Mouse (Mus musculus): ENCODE results near the gene Kif24. TPM values are rescaled to one million over a fixed set of nuclear protein-coding genes. Genes with fewer than 3 reads are reported as not detected.

The Kif24 gene
- polyA plus RNA-seq, 1 experiment from 2014 or later = 8.6 TPM

- no peak for TF ChIP-seq CTCF (IDR thresholded peaks at IDR 0.05; ENCODE audit: low read depth)
- no peak for DNase-seq
- H3K9ac ChIP-seq = no peak overlapping the region
- peaks cover 74% of the 10 kb centered on the region for H3K36me3 ChIP-seq (ENCODE audit: insufficient read depth)
- 67% methylated on average over 7 of the region's 7 CpGs for WGBS
- H3K4me3 ChIP-seq (ENCODE audit: low read depth, low read length) = no peak overlapping the region
- no peak overlapping the region for H3K27ac ChIP-seq (ENCODE audit: low read depth)
- H3K4me1 ChIP-seq (ENCODE audit: insufficient read depth) = no peaks in the 10 kb centered on the region
- H3K27me3 ChIP-seq (ENCODE audit: insufficient read depth, low read length) = no peaks in the 10 kb centered on the region
- no peaks in the 10 kb centered on the region for H3K9me3 ChIP-seq (ENCODE audit: low read depth, low read length)
- ATAC-seq (ENCODE audit: insufficient read depth) = no peak
- no peak overlapping the region for H3K4me2 ChIP-seq
These were observed 76.8 kb downstream of the Kif24 start for GRCm38 (mm10) chr4:41387755-41388469.

GRCm38 (mm10) chr4:41386412-41386975 is 78.2 kb downstream of the Kif24 start:
- Histone ChIP-seq H3K27me3 (ENCODE audit: insufficient read depth, low read length) (no peaks in the 10 kb centered on the region), H3K27ac (ENCODE audit: low read depth) (no peak overlapping the region), H3K9me3 (ENCODE audit: low read depth, low read length) (no peaks in the 10 kb centered on the region), H3K4me1 (ENCODE audit: insufficient read depth) (no peaks in the 10 kb centered on the region), H3K36me3 (ENCODE audit: insufficient read depth) (peaks cover 71% of the 10 kb centered on the region), H3K4me2 (no peak overlapping the region), H3K4me3 (ENCODE audit: low read depth, low read length) (no peak overlapping the region), H3K9ac (no peak overlapping the region)
- 67% methylated on average over 1 of the region's 1 CpGs for WGBS
- no peak for TF ChIP-seq CTCF (IDR thresholded peaks at IDR 0.05; ENCODE audit: low read depth)
- ATAC-seq (ENCODE audit: insufficient read depth) = no peak
- DNase-seq = no peak

- Histone ChIP-seq H3K36me3 (ENCODE audit: insufficient read depth) (peaks cover 74% of the 10 kb centered on the region), H3K4me3 (ENCODE audit: low read depth, low read length) (no peak overlapping the region), H3K27ac (ENCODE audit: low read depth) (no peak overlapping the region), H3K9ac (no peak overlapping the region), H3K4me1 (ENCODE audit: insufficient read depth) (no peaks in the 10 kb centered on the region), H3K27me3 (ENCODE audit: insufficient read depth, low read length) (no peaks in the 10 kb centered on the region), H3K9me3 (ENCODE audit: low read depth, low read length) (no peaks in the 10 kb centered on the region), H3K4me2 (no peak overlapping the region)
- ATAC-seq (ENCODE audit: insufficient read depth) (no peak), DNase-seq (no peak)
- TF ChIP-seq CTCF (IDR thresholded peaks at IDR 0.05; ENCODE audit: low read depth) = no peak
- WGBS = 93% methylated on average over 5 of the region's 5 CpGs
These were observed 83.3 kb downstream of the Kif24 start for GRCm38 (mm10) chr4:41381213-41381950.

- no peaks in the 10 kb centered on the region for H3K4me1 ChIP-seq (ENCODE audit: insufficient read depth)
- H3K4me2 ChIP-seq = no peak overlapping the region
- no peak overlapping the region for H3K27ac ChIP-seq (ENCODE audit: low read depth)
- H3K27me3 ChIP-seq (ENCODE audit: insufficient read depth, low read length) = no peaks in the 10 kb centered on the region
- no peak for TF ChIP-seq CTCF (IDR thresholded peaks at IDR 0.05; ENCODE audit: low read depth)
- peaks cover 86% of the 10 kb centered on the region for H3K36me3 ChIP-seq (ENCODE audit: insufficient read depth)
- no peak for ATAC-seq (ENCODE audit: insufficient read depth)
- no peaks in the 10 kb centered on the region for H3K9me3 ChIP-seq (ENCODE audit: low read depth, low read length)
- DNase-seq = no peak
- H3K9ac ChIP-seq = no peak overlapping the region
- no peak overlapping the region for H3K4me3 ChIP-seq (ENCODE audit: low read depth, low read length)
These were observed 87.1 kb downstream of the Kif24 start for GRCm38 (mm10) chr4:41377567-41377966.

GRCm38 (mm10) chr4:41369702-41370437 is 94.8 kb downstream of the Kif24 start:
- ATAC-seq (ENCODE audit: insufficient read depth) (no peak), DNase-seq (no peak)
- Histone ChIP-seq H3K9me3 (ENCODE audit: low read depth, low read length) (no peaks in the 10 kb centered on the region), H3K4me3 (ENCODE audit: low read depth, low read length) (no peak overlapping the region), H3K9ac (no peak overlapping the region), H3K27ac (ENCODE audit: low read depth) (no peak overlapping the region), H3K27me3 (ENCODE audit: insufficient read depth, low read length) (no peaks in the 10 kb centered on the region), H3K4me2 (no peak overlapping the region), H3K4me1 (ENCODE audit: insufficient read depth) (no peaks in the 10 kb centered on the region), H3K36me3 (ENCODE audit: insufficient read depth) (peaks cover 60% of the 10 kb centered on the region)
- no peak for TF ChIP-seq CTCF (IDR thresholded peaks at IDR 0.05; ENCODE audit: low read depth)
- WGBS = 79% methylated on average over 9 of the region's 9 CpGs

- peaks cover 48% of the 10 kb centered on the region for H3K36me3 ChIP-seq (ENCODE audit: insufficient read depth)
- no peak for DNase-seq
- H3K4me3 ChIP-seq (ENCODE audit: low read depth, low read length) = no peak overlapping the region
- no peaks in the 10 kb centered on the region for H3K9me3 ChIP-seq (ENCODE audit: low read depth, low read length)
- no peak for TF ChIP-seq CTCF (IDR thresholded peaks at IDR 0.05; ENCODE audit: low read depth)
- H3K4me1 ChIP-seq (ENCODE audit: insufficient read depth) = no peaks in the 10 kb centered on the region
- H3K9ac ChIP-seq = no peak overlapping the region
- no peak overlapping the region for H3K4me2 ChIP-seq
- H3K27ac ChIP-seq (ENCODE audit: low read depth) = no peak overlapping the region
- no peak for ATAC-seq (ENCODE audit: insufficient read depth)
- 79% methylated on average over 4 of the region's 4 CpGs for WGBS
- no peaks in the 10 kb centered on the region for H3K27me3 ChIP-seq (ENCODE audit: insufficient read depth, low read length)
These were observed 96.5 kb downstream of the Kif24 start for GRCm38 (mm10) chr4:41368198-41368597.

- Histone ChIP-seq H3K4me3 (ENCODE audit: low read depth, low read length) (no peak overlapping the region), H3K9ac (no peak overlapping the region), H3K27me3 (ENCODE audit: insufficient read depth, low read length) (no peaks in the 10 kb centered on the region), H3K27ac (ENCODE audit: low read depth) (no peak overlapping the region), H3K4me2 (no peak overlapping the region), H3K4me1 (ENCODE audit: insufficient read depth) (no peaks in the 10 kb centered on the region), H3K36me3 (ENCODE audit: insufficient read depth) (peaks cover 13% of the 10 kb centered on the region; the same call in 1 of the 2 replicates), H3K9me3 (ENCODE audit: low read depth, low read length) (no peaks in the 10 kb centered on the region)
- ATAC-seq (ENCODE audit: insufficient read depth) = no peak
- WGBS = 92% methylated on average over 3 of the region's 3 CpGs
- TF ChIP-seq CTCF (IDR thresholded peaks at IDR 0.05; ENCODE audit: low read depth) = no peak
- DNase-seq = no peak
These were observed 103.6 kb downstream of the Kif24 start for GRCm38 (mm10) chr4:41361059-41361458.
